Mouse (Mus musculus): ENCODE results near the gene D630039A03Rik. TPM values are rescaled to one million over a fixed set of nuclear protein-coding genes. Genes with fewer than 3 reads are reported as not detected.
A peak's percentile ranks its signal among the peaks of the same experiment; 100 is the strongest.

Gene D630039A03Rik
- polyA plus RNA-seq, 1 experiment from 2014 or later = 2.2 TPM

GRCm38 (mm10) chr4:57862269-57862986 is 53.7 kb downstream of the D630039A03Rik start:
- Histone ChIP-seq H3K9me3 (ENCODE audit: low read depth, low read length) (no peaks in the 10 kb centered on the region), H3K4me1 (ENCODE audit: insufficient read depth) (peaks cover 8% of the 10 kb centered on the region), H3K9ac (no peak overlapping the region), H3K4me2 (no peak overlapping the region), H3K27me3 (ENCODE audit: insufficient read depth, low read length) (no peaks in the 10 kb centered on the region), H3K27ac (ENCODE audit: low read depth) (no peak overlapping the region; the same call in 1 of the 2 replicates), H3K4me3 (ENCODE audit: low read depth, low read length) (no peak overlapping the region), H3K36me3 (ENCODE audit: insufficient read depth) (peaks cover 24% of the 10 kb centered on the region)
- 72% methylated on average over 9 of the region's 9 CpGs for WGBS
- DNase-seq (no peak), ATAC-seq (ENCODE audit: insufficient read depth) (no peak)
- no peak for TF ChIP-seq CTCF (IDR thresholded peaks at IDR 0.05; ENCODE audit: low read depth)

GRCm38 (mm10) chr4:57861856-57862255 is 54.2 kb downstream of the D630039A03Rik start:
- 46% methylated on average over 8 of the region's 8 CpGs for WGBS
- Histone ChIP-seq H3K36me3 (ENCODE audit: insufficient read depth) (peaks cover 30% of the 10 kb centered on the region), H3K9ac (no peak overlapping the region), H3K27me3 (ENCODE audit: insufficient read depth, low read length) (no peaks in the 10 kb centered on the region), H3K4me3 (ENCODE audit: low read depth, low read length) (no peak overlapping the region), H3K9me3 (ENCODE audit: low read depth, low read length) (no peaks in the 10 kb centered on the region), H3K27ac (ENCODE audit: low read depth) (no peak overlapping the region), H3K4me2 (peak overlapping the region; percentile 12; the same call in 1 of the 2 replicates), H3K4me1 (ENCODE audit: insufficient read depth) (peaks cover 8% of the 10 kb centered on the region)
- DNase-seq (peak; percentile 71), ATAC-seq (ENCODE audit: insufficient read depth) (no peak)
- no peak for TF ChIP-seq CTCF (IDR thresholded peaks at IDR 0.05; ENCODE audit: low read depth)

- Histone ChIP-seq H3K9ac (no peak overlapping the region), H3K4me2 (no peak overlapping the region), H3K4me3 (ENCODE audit: low read depth, low read length) (no peak overlapping the region), H3K4me1 (ENCODE audit: insufficient read depth) (peaks cover 8% of the 10 kb centered on the region), H3K9me3 (ENCODE audit: low read depth, low read length) (no peaks in the 10 kb centered on the region), H3K27me3 (ENCODE audit: insufficient read depth, low read length) (no peaks in the 10 kb centered on the region), H3K27ac (ENCODE audit: low read depth) (no peak overlapping the region), H3K36me3 (ENCODE audit: insufficient read depth) (peaks cover 37% of the 10 kb centered on the region)
- DNase-seq = no peak
- no peak for TF ChIP-seq CTCF (IDR thresholded peaks at IDR 0.05; ENCODE audit: low read depth)
- 59% methylated on average over 6 of the region's 6 CpGs for WGBS
- ATAC-seq (ENCODE audit: insufficient read depth) = no peak
These were observed 54.9 kb downstream of the D630039A03Rik start for GRCm38 (mm10) chr4:57861166-57861565.

DNA sequence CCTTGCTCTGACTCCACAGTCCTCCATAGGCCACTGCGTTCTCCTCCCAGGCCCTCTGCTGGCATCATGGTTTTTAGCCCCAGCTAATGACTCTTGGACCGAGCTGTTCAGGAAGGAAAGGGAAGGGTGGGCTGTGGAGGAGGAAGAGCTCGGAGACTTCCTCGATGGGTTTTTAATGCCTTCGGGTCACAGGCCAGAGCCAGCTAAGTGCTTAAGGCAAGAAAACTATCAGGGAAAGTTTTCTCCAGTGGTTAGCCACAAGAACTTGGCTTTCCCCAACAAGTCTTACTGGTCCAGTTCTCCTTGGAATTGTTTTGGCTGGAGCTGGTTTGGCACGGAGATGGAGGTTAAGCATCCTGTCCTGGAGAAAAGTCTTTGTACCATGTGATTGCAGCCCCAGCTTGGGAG is 55.9 kb downstream of the D630039A03Rik start:
- ATAC-seq (ENCODE audit: insufficient read depth) (no peak), DNase-seq (no peak)
- H3K27me3 ChIP-seq (ENCODE audit: insufficient read depth, low read length) = no peaks in the 10 kb centered on the region
- WGBS = 71% methylated on average over 6 of the region's 6 CpGs
- no peak overlapping the region for H3K4me3 ChIP-seq (ENCODE audit: low read depth, low read length)
- no peak; the same call in 1 of the 2 replicates for TF ChIP-seq CTCF (IDR thresholded peaks at IDR 0.05; ENCODE audit: low read depth)
- no peak overlapping the region for H3K27ac ChIP-seq (ENCODE audit: low read depth)
- no peaks in the 10 kb centered on the region for H3K9me3 ChIP-seq (ENCODE audit: low read depth, low read length)
- peaks cover 8% of the 10 kb centered on the region for H3K4me1 ChIP-seq (ENCODE audit: insufficient read depth)
- H3K36me3 ChIP-seq (ENCODE audit: insufficient read depth) = peaks cover 46% of the 10 kb centered on the region
- H3K4me2 ChIP-seq = no peak overlapping the region
- H3K9ac ChIP-seq = no peak overlapping the region

Other genes starting within 250 kb of the D630039A03Rik start
- 51.9 and 52.6 TPM in 2 replicates for gene Akap2, start 198.6 kb downstream of the D630039A03Rik start, polyA plus RNA-seq (2014; fragmentation: Nextera tagmentation; extraction: Ambion mirVana)
- gene Txn1, start 40.1 kb upstream of the D630039A03Rik start, polyA plus RNA-seq (2014; fragmentation: Nextera tagmentation; extraction: Ambion mirVana) = 472 and 487 TPM in 2 replicates
- gene Txndc8, start 92.8 kb upstream of the D630039A03Rik start, polyA plus RNA-seq (2014; fragmentation: Nextera tagmentation; extraction: Ambion mirVana) = not detected in 2 replicates